Mouse (Mus musculus) right cerebral cortex, postnatal 4 days (tissue): Measurements from ENCODE around the gene Sh2d3c.

Experiments used
- DNase-seq: peaks from one replicate; pipeline ENCODE4 v3.0.0-alpha.2; 2022

Gene Sh2d3c

DNA sequence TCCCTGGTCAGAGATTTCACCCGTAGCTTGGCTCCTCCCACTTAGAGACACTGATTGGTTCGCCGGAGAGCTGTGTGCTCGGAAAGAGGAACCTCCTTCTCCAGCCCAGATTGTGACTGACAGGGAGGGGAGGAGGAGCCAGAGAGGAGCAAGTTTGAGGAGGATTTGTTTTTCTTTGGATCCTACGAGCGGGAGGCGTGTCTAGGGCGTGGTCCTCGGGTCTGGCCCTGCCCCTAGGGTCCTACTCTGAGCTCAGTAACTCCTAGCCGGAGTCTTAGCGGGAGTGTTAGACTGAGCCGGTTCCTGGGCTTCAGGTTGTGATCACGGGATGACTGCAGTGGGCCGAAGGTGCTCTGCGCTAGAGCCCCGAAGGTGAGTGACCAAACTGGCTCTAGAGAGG, 6.6 kb downstream of the Sh2d3c start:
- DNase-seq = peak; percentile 63

GRCm38 (mm10) chr2:32728463-32728862, 7.6 kb downstream of the Sh2d3c start:
- no peak for DNase-seq

GRCm38 (mm10) chr2:32729547-32729946, 8.7 kb downstream of the Sh2d3c start:
- no peak for DNase-seq

- no peak for DNase-seq
Measured at GRCm38 (mm10) chr2:32730854-32731253, 10.0 kb downstream of the Sh2d3c start.

- DNase-seq = no peak
Measured at GRCm38 (mm10) chr2:32731911-32732310, 11.1 kb downstream of the Sh2d3c start.

GRCm38 (mm10) chr2:32732695-32733094, 11.8 kb downstream of the Sh2d3c start:
- DNase-seq = no peak

GRCm38 (mm10) chr2:32734480-32734879, 13.6 kb downstream of the Sh2d3c start:
- DNase-seq = no peak

DNA sequence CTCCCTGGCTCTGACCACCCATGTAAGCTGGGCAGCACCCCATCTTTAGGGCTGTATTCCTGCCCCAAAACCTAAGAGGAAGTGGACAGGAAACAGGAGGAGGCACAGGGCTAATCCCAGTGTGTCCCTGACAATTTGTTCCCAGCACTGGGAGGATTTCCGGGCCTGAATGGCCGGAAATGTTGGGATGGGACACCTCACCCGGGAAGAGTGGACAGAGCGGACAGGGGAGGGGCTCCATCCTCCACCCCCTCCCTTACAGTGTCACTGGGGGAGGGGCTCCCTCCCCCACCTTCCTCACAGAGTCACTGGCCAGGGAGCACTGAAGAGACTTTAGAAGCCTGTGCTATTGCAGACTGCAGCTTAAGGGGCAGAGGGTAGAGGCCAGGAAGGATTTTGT, 14.1 kb downstream of the Sh2d3c start:
- no peak for DNase-seq

DNA sequence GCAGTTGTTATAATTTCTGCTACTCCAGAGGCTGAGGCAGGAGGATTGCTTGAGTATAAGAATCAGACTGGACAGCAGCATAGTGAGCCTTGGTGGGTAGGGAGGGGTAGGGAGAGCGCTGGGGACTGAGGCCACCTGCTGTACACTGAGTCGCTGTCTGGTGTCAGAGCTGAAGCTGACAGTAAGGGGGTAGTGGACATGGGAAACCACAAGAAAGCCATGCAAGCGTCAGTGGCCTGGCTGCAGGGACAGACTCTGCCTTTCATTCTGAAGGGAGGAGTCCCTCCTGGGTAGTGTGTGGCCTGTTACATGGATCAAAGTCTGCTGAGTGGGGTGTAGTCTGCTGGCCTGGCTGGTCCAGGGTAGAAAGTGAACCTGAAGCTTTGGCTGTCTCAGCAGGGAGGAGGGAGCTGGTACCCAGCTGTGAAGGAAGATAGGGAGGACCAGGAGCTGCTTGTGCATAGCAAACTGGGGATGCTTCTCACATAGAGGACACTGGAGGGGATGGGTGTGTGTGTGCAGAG, 15.5 kb downstream of the Sh2d3c start:
- no peak for DNase-seq

DNA sequence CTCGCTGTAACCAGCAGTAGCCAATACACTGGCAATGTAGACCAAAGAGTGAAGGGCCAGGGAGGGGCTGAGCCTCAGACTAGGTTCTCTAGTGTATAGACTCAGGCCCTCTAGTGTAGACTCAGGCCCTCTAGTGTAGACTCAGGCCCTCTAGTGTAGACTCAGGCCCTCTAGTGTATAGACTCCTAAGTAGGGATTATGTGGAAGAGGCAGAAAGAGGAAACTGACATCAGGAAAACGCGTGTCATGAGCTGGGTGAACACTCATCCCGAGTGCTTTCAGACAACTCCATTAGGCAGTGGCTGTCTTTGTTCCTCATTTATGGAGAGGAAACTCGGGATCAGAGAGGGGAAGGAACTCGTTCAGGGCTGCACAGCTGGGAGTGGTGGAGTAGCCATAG, 16.2 kb downstream of the Sh2d3c start:
- DNase-seq = no peak

GRCm38 (mm10) chr2:32739311-32739710, 18.5 kb downstream of the Sh2d3c start:
- DNase-seq = no peak

DNA sequence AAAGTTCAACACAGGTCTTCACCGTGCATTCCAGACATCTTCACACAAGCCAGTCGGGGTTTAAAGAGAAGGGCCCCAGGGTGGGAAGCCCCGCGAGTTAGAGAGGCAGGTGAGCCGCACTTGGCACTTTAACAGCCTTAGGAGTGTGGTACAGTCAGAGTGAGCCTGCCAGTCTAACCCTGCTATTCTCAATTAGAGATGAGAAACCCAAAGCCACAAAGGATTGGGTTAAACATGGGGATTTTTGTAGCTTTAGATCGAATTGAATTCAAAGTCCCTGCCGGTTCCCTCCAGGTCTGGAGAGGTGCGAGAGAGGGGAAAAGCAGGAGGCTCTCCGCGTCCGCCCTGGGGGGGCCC, 20.0 kb downstream of the Sh2d3c start, which contains the start of gene 6330409D20Rik:
6330409D20Rik (minus strand) TSS at position 101 of the 357 bp plus-strand sequence.
- no peak for DNase-seq

- DNase-seq = peak; percentile 73
Measured at GRCm38 (mm10) chr2:32741273-32742172, 20.7 kb downstream of the Sh2d3c start.

DNA sequence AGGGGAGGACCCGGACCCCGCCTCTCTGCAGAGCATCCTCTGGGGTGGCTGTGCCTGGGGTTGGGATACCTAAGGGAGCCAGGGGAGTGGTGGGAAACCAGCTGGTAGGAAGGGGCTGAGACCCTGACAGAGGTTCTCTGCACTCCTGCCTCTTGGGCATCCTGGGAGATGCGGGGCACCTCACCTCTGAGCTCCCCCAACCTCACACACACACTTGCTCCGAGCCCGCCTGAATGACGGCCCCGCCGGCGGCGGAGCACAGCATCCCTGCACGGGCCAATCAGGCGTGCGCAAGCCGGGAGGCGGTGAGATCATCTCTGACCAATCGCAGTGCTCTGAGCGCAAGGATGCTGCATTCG, 21.3 kb downstream of the Sh2d3c start:
- DNase-seq = peak; percentile 82

DNA sequence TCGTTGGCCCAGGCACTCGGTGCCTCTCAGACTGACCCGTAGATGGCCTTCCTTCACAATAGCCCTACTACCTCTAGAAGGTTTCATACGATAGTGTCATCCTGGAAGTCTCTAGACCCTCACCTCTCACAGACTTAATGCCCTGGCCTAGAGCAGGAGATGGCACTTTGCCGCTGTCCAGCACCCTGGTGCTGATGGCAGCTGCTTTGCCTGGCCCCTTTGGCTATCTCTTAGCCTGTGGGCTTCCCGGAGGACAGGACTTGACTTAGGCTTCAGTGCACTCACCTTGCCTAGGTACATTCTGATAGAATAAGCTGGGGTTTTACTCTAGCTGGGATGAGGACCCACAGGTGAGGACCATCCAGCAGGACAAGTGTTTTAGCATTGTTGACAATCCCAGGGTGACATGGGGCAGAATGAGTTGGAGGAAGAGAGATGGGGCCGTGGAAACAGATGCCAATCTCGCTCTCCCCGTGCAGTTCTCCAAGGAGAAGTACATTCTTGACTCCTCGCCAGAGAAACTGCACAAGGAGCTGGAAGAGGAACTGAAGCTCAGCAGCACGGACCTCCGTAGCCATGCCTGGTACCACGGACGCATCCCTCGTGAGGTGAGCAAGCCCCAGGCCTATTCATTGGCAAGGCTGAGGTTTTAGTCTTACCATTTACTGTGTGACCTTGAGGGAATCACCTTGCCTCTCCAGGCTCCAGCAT, 23.6 kb downstream of the Sh2d3c start:
- DNase-seq = no peak

DNA sequence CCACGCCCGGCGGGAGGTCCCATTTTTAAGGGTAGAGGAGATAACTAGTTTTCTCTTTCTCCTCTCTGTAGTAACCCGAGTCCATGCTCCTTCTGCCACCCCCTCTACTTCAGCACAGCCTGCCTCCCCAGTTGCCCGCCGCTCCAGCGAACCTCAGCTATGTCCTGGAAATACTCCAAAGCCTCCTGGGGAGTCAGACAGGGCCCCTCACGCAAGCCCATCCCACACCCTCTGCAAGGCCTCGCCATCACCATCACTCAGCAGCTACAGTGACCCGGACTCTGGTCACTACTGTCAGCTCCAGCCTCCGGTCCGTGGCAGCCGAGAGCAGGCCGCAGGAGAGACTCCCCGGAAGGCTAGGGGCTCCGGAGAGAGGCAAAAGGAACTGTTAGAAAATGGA, 28.2 kb downstream of the Sh2d3c start:
- DNase-seq = no peak

- no peak for DNase-seq
Measured at GRCm38 (mm10) chr2:32750199-32750598, 29.3 kb downstream of the Sh2d3c start.

DNA sequence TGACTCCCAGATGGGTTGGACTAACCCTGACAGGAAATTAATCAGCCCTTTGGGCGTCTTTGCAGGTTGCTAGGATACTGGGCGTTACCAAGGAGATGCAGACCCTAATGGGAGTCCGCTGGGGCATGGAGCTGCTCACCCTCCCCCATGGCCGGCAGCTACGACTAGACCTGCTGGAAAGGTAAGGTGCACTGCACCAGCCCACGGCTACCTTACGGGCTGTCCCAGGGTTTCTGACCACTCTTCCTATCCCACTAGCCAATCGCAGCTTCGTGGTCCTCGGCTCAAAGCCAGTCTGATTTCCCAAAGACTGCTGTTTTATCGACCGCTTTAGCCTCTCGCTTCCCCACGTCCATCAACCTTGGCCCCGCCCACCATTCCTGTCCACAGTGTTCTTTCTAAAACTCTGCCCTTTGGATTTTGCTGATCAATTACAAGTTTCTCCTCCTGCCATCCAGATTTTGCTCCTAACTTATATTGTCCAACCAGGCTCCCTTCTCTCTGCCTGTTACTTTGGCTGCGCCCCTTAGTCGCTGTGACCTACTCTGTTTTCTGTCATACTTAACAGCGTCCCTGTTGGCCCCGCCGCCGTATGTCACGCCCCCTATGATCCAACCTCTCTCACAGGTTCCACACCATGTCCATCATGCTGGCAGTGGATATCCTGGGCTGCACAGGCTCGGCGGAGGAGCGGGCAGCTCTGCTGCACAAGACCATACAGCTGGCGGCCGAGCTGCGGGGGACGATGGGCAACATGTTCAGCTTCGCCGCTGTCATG, 30.2 kb downstream of the Sh2d3c start:
- DNase-seq = no peak

DNA sequence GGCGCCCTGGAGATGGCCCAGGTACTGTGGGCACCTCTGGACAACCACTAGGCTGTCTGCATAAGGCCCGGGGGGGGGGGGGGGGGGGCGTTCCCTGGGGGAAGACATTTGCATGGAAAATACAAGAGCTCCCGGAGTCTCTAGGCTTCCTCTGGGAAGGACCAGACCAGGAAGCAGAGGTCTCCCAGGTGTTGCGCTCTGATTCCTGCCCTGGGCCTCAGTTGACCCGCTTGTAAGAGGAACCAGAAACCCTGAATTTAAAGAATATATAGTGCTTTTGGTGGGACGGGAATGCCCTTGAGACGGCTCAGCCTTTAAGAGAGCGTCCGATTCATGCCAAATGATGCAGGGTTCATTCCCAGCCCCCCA, 30.8 kb downstream of the Sh2d3c start:
- no peak for DNase-seq

- DNase-seq = no peak
Measured at GRCm38 (mm10) chr2:32752181-32752580, 31.3 kb downstream of the Sh2d3c start.

DNA sequence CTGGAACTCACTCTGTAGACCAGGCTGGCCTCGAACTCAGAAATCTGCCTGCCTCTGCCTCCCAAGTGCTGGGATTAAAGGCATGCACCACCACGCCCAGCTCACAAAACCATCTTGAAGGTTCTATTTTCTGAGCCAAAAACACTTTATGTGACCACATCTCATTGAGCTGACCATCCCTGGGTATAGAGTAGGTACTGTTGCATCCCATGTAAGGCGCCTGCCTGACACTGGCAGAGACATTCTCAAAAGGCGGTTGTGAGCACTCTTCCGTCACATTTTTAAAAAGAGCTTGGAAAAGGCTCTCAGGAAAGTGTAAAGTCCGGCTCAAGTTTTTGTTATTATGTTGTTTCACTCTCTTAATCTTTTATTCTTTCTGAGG, 35.8 kb downstream of the Sh2d3c start:
- DNase-seq = no peak

DNA sequence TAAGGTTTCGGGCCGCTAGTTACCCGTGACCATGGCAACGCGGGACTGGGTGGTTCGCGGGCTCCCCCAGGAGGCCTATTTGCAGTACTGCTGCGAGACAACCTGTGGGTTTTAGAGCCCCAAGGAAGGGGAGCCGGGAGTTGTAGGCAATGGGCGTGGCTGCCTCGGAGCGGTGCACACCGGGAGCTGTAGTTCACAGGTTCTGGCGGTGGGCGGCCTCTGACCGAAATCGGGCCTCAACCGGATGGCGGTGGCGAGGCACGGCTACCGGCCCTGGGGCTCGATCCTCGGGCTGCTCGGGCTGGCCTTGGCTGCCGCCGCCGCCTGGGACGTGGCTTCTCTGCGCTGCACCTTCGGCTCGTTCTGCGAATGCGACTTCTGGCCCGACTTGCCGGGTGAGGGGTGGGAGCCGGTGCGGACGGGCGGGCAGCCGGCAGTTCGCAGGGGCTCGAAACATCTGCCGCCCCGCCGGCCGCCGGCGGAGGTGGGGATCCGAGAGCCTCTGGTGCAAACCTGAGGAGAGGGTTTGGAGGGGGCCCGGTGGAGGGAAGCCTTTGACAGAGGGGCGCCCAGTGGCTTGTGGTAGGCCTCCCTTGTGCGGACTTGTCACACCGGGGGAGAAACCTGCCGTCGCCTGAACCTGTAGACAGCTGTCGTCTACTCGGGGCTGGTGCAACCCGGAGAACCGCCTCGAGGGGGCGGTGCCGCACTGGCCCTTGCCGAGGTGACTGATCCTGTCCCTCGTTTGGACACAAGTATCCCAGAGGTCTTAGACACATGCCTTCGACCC, 36.4 kb downstream of the Sh2d3c start, which contains the start of gene Tor2a:
Tor2a (plus strand) TSS at position 179 of the 790 bp plus-strand sequence.
- DNase-seq = peak; percentile 94
